Mouse (Mus musculus): ENCODE results near the gene Cacna1b. TPM values are rescaled to one million over a fixed set of nuclear protein-coding genes. Genes with fewer than 3 reads are reported as not detected.

The Cacna1b gene
- total RNA-seq, 2 experiments from 2014 or later: 0.06 to 0.20 TPM

- no peak overlapping the region for H3K27ac ChIP-seq
- no peak for TF ChIP-seq CTCF (IDR thresholded peaks at IDR 0.05)
- intact Hi-C loops (cut with DNase I): no loop called here
- peak overlapping the region; percentile 69 for H3K4me3 ChIP-seq
- no peak for DNase-seq
These were observed 449 bp downstream of the Cacna1b start for GRCm38 (mm10) chr2:24762446-24762960.

- peak; percentile 59 for DNase-seq
- TF ChIP-seq CTCF (IDR thresholded peaks at IDR 0.05): no peak
- H3K4me3 ChIP-seq: peak overlapping the region; percentile 69
- intact Hi-C loops (cut with DNase I): no loop called here
- H3K27ac ChIP-seq: no peak overlapping the region
These were observed 968 bp downstream of the Cacna1b start for GRCm38 (mm10) chr2:24761923-24762445.

- intact Hi-C loops (cut with DNase I): loop anchor here (1.0 to 5.0 kb wide), 2 partner anchors 183 to 346 kb away; no protein-coding TSS in a partner anchor
- Histone ChIP-seq H3K27ac (no peak overlapping the region), H3K4me3 (no peak overlapping the region)
- DNase-seq: peak; percentile 39
- TF ChIP-seq CTCF (IDR thresholded peaks at IDR 0.05): peak; percentile 72
These were observed 7.7 kb downstream of the Cacna1b start for GRCm38 (mm10) chr2:24755276-24755675.

GRCm38 (mm10) chr2:24752599-24752998 is 10.4 kb downstream of the Cacna1b start:
- no peak for TF ChIP-seq CTCF (IDR thresholded peaks at IDR 0.05)
- intact Hi-C loops (cut with DNase I): no loop called here
- DNase-seq: no peak
- Histone ChIP-seq H3K27ac (no peak overlapping the region), H3K4me3 (no peak overlapping the region)

GRCm38 (mm10) chr2:24750051-24750450 is 12.9 kb downstream of the Cacna1b start:
- DNase-seq: no peak
- TF ChIP-seq CTCF (IDR thresholded peaks at IDR 0.05): no peak
- intact Hi-C loops (cut with DNase I): no loop called here
- Histone ChIP-seq H3K27ac (no peak overlapping the region), H3K4me3 (no peak overlapping the region)

- DNase-seq: no peak
- intact Hi-C loops (cut with DNase I): no loop called here
- Histone ChIP-seq H3K27ac (no peak overlapping the region), H3K4me3 (no peak overlapping the region)
- no peak for TF ChIP-seq CTCF (IDR thresholded peaks at IDR 0.05)
These were observed 15.1 kb downstream of the Cacna1b start for GRCm38 (mm10) chr2:24747878-24748277.

- TF ChIP-seq CTCF (IDR thresholded peaks at IDR 0.05): no peak
- Histone ChIP-seq H3K4me3 (no peak overlapping the region), H3K27ac (no peak overlapping the region)
- intact Hi-C loops (cut with DNase I): no loop called here
- no peak for DNase-seq
These were observed 23.3 kb downstream of the Cacna1b start for GRCm38 (mm10) chr2:24739701-24740100.

GRCm38 (mm10) chr2:24733157-24733556 is 29.8 kb downstream of the Cacna1b start:
- intact Hi-C loops (cut with DNase I): no loop called here

GRCm38 (mm10) chr2:24725865-24726264 is 37.1 kb downstream of the Cacna1b start:
- TF ChIP-seq CTCF (IDR thresholded peaks at IDR 0.05): no peak
- intact Hi-C loops (cut with DNase I): loop anchor here (5.0 kb wide), 1 partner anchor 61 kb away; no protein-coding TSS in a partner anchor
- H3K4me3 ChIP-seq: no peak overlapping the region
- H3K27ac ChIP-seq: no peak overlapping the region
- no peak for DNase-seq

More at GRCm38 (mm10) chr2:24733157-24733556, 29.8 kb downstream of the Cacna1b start:
- DNase-seq: no peak
- TF ChIP-seq CTCF (IDR thresholded peaks at IDR 0.05): no peak
- Histone ChIP-seq H3K4me3 (no peak overlapping the region), H3K27ac (no peak overlapping the region)

GRCm38 (mm10) chr2:24719645-24720379 is 43.1 kb downstream of the Cacna1b start:
- H3K27ac ChIP-seq: no peak overlapping the region
- intact Hi-C loops (cut with DNase I): no loop called here

GRCm38 (mm10) chr2:24718906-24719305 is 44.0 kb downstream of the Cacna1b start:
- TF ChIP-seq CTCF (IDR thresholded peaks at IDR 0.05): no peak
- intact Hi-C loops (cut with DNase I): no loop called here
- Histone ChIP-seq H3K27ac (no peak overlapping the region), H3K4me3 (no peak overlapping the region)
- no peak for DNase-seq

More at GRCm38 (mm10) chr2:24719645-24720379, 43.1 kb downstream of the Cacna1b start:
- H3K4me3 ChIP-seq: no peak overlapping the region
- no peak for DNase-seq
- no peak for TF ChIP-seq CTCF (IDR thresholded peaks at IDR 0.05)

GRCm38 (mm10) chr2:24717963-24718362 is 45.0 kb downstream of the Cacna1b start:
- Histone ChIP-seq H3K27ac (no peak overlapping the region), H3K4me3 (no peak overlapping the region)
- intact Hi-C loops (cut with DNase I): no loop called here
- DNase-seq: no peak
- TF ChIP-seq CTCF (IDR thresholded peaks at IDR 0.05): no peak

GRCm38 (mm10) chr2:24717461-24717860 is 45.5 kb downstream of the Cacna1b start:
- TF ChIP-seq CTCF (IDR thresholded peaks at IDR 0.05): no peak
- H3K4me3 ChIP-seq: no peak overlapping the region
- no peak overlapping the region for H3K27ac ChIP-seq
- no peak for DNase-seq
- intact Hi-C loops (cut with DNase I): no loop called here

All from gastrocnemius, adult 2 months (tissue).